Mouse (Mus musculus) lung, postnatal 0 days (tissue): ENCODE data around the gene Rasgef1a.

Source experiments
- CTCF ChIP-seq: IDR thresholded peaks from 2 replicates; pipeline ENCODE4 v1.5.1; 2016; ENCODE audit warnings: antibody characterized with exemption, mild to moderate bottlenecking
- EP300 ChIP-seq: IDR thresholded peaks from 2 replicates; pipeline ENCODE4 v1.6.1; 2016; ENCODE audit warnings: antibody characterized with exemption, mild to moderate bottlenecking, control low read depth

DNA sequence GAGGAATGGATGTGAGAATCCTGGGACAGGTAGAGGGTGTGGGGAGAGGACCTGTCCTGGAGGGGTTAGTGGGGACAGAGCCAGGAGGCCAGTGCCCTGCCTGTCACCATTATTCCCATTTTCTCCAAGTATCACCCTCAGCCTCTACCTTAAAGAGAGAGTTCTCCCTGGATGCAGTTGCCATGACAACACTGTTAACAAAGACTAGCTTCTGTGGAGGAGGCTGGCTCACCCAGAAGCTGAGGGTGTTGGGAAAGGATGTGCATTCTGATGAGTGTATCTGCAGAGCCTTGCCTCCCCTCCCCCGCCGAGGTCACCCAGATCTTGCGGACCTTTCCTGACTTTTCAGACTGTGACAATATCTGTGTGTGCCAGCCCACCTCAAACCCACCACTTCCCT is 4.7 kb downstream of the Rasgef1a start:
- TF ChIP-seq CTCF (no peak), EP300 (no peak)
